Mouse (Mus musculus): Measurements from ENCODE around the gene Mapk11. TPM values are rescaled to one million over a fixed set of nuclear protein-coding genes. Genes with fewer than 3 reads are reported as not detected.
A peak's percentile ranks its signal among the peaks of the same experiment; 100 is the strongest.

The Mapk11 gene
- total and polyA plus RNA-seq, 2 experiments from 2014 or later: 1.0 to 2.6 TPM

DNA sequence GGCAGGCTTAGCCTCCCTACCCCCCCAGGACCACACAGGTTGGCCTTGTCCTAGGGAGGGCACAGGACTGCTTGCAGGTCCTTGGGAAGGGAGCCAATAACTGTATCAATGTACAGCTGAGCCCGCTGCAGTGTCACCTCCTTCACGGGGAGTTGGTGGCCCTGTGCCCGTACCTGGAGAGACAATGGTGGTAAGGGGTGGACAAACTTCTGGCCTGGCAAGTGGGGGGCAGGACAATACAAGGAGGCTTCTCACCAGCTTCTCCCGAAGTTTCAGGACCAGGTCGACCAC, 35.5 kb upstream of the Mapk11 start:
- TF ChIP-seq CTCF (IDR thresholded peaks at IDR 0.05; ENCODE audit: low read depth) (no peak), EP300 (IDR thresholded peaks at IDR 0.05; ENCODE audit: low read depth) (no peak)
- WGBS: 79% methylated on average over 5 of the region's 5 CpGs
- no peak overlapping the region for H3K4me3 ChIP-seq (ENCODE audit: low read depth, low read length)
- no peak for DNase-seq (ENCODE audit: low spot score)
- no peaks in the 10 kb centered on the region for H3K27me3 ChIP-seq (ENCODE audit: control insufficient read depth, insufficient read depth, low read length)
- ATAC-seq (ENCODE audit: insufficient read depth, low read depth): no peak
- no peak overlapping the region for H3K9ac ChIP-seq (replicated peaks; ENCODE audit: low read depth, low read length)
- no peak overlapping the region for H3K4me2 ChIP-seq (ENCODE audit: low read depth, low read length)
- no peaks in the 10 kb centered on the region for H3K9me3 ChIP-seq (replicated peaks; ENCODE audit: control insufficient read depth, low read length)
- peaks cover 17% of the 10 kb centered on the region; the same call in 1 of the 2 replicates for H3K36me3 ChIP-seq (replicated peaks; ENCODE audit: control insufficient read depth, insufficient read depth, low read length)
- no peak overlapping the region for H3K27ac ChIP-seq (ENCODE audit: low read depth)
- H3K4me1 ChIP-seq (ENCODE audit: control insufficient read depth, insufficient read depth): peaks cover 18% of the 10 kb centered on the region

DNA sequence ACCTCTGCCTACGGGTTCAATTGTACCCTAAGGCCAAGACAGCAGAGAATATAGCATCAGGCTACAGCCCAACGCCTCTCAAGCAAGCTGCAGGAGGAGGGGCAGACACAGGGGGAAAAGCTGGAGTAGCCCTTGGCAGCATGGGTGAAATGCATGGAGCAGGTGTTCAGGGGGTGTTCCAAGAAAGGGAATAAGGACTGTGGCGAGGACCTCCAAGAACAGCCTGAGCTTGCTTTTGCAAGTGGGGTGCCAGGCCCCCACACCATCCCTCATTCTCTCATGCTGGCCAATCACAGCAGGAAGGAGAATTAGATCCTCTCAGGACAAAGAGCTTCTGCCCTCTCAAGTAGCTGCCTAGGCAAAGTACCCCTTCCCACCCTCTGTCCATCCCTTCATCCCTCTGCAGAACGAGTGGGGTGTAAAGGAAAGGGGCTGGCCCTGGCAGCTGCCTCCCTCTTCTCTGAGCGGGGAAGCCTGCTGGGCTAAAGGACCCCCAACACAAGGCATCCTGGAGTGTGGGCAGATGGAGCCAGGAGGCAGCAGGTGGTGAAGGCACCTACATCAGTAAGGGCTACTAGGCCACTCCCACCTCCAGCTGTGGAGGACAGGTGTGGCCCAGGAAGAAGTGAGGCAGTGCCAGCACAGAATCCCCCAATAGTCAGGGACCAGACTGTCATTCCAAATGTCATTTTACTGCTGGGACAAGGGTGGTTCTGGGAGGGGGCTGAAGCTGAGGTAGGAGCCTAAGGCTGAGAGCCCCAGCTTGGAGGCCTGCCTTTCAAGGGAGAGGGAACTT, 34.9 kb upstream of the Mapk11 start:
- H3K4me3 ChIP-seq (ENCODE audit: low read depth, low read length): no peak overlapping the region
- WGBS: 71% methylated on average over 5 of the region's 5 CpGs
- H3K36me3 ChIP-seq (replicated peaks; ENCODE audit: control insufficient read depth, insufficient read depth, low read length): 0 out of 2 replicates have a peak, but pooled peaks cover 11% of the 10 kb centered on the region
- TF ChIP-seq CTCF (IDR thresholded peaks at IDR 0.05; ENCODE audit: low read depth) (no peak), EP300 (IDR thresholded peaks at IDR 0.05; ENCODE audit: low read depth) (no peak)
- peaks cover 19% of the 10 kb centered on the region for H3K4me1 ChIP-seq (ENCODE audit: control insufficient read depth, insufficient read depth)
- no peaks in the 10 kb centered on the region for H3K27me3 ChIP-seq (ENCODE audit: control insufficient read depth, insufficient read depth, low read length)
- no peak overlapping the region for H3K27ac ChIP-seq (ENCODE audit: low read depth)
- H3K4me2 ChIP-seq (ENCODE audit: low read depth, low read length): no peak overlapping the region
- H3K9ac ChIP-seq (replicated peaks; ENCODE audit: low read depth, low read length): no peak overlapping the region
- H3K9me3 ChIP-seq (replicated peaks; ENCODE audit: control insufficient read depth, low read length): no peaks in the 10 kb centered on the region
- no peak for ATAC-seq (ENCODE audit: insufficient read depth, low read depth)
- DNase-seq (ENCODE audit: low spot score): no peak

DNA sequence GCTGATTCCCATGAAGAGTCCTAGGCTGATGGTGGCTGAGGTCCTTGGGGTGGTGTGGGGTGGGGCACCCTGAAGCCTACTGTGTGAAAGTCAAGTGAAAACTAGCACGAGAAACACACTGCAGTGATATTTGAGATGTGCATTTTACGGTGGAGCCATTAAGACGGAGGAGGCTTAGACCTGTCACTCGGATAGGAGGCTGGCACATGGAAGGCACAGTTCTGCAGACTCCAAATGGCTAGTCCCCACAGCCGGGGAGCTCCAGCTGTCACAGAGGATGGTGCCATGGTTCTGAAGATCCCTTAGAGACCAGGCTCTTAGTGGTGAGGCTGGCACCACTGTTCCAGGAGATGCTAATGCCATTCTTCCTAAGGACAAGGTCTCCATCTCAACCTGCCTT, 33.4 kb upstream of the Mapk11 start:
- ATAC-seq (ENCODE audit: insufficient read depth, low read depth) (no peak), DNase-seq (ENCODE audit: low spot score) (no peak)
- Histone ChIP-seq H3K36me3 (replicated peaks; ENCODE audit: control insufficient read depth, insufficient read depth, low read length) (0 out of 2 replicates have a peak, but pooled peaks cover 9% of the 10 kb centered on the region), H3K4me3 (ENCODE audit: low read depth, low read length) (no peak overlapping the region), H3K9me3 (replicated peaks; ENCODE audit: control insufficient read depth, low read length) (no peaks in the 10 kb centered on the region), H3K4me2 (ENCODE audit: low read depth, low read length) (no peak overlapping the region), H3K4me1 (ENCODE audit: control insufficient read depth, insufficient read depth) (peaks cover 34% of the 10 kb centered on the region), H3K27me3 (ENCODE audit: control insufficient read depth, insufficient read depth, low read length) (no peaks in the 10 kb centered on the region), H3K9ac (replicated peaks; ENCODE audit: low read depth, low read length) (no peak overlapping the region), H3K27ac (ENCODE audit: low read depth) (peak overlapping the region; percentile 96)
- TF ChIP-seq EP300 (IDR thresholded peaks at IDR 0.05; ENCODE audit: low read depth) (no peak), CTCF (IDR thresholded peaks at IDR 0.05; ENCODE audit: low read depth) (no peak)
- 62% methylated on average over 5 of the region's 5 CpGs for WGBS

DNA sequence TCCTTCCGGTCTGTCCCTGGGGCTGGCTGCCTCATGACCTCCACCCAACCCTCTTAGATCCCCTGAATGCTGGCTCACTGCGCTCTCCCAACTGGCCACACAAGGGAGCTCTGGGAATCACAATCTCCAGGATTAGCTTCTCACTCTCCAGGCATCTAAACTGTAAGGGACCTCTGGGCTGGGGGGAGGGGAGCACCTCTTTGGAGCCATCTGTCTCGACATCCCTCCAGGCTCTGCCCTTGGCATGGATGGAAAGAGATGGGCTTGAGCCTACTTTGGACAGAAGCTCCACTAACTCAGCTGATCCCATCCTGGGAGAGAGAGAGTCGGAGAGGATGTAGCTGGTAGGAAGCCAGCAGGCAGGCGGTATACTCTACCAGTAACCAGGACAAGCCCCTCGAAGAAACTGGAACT, 32.9 kb upstream of the Mapk11 start:
- DNase-seq (ENCODE audit: low spot score): peak; percentile 89
- peak; percentile 16 for ATAC-seq (ENCODE audit: insufficient read depth, low read depth)
- Histone ChIP-seq H3K9me3 (replicated peaks; ENCODE audit: control insufficient read depth, low read length) (no peaks in the 10 kb centered on the region), H3K27me3 (ENCODE audit: control insufficient read depth, insufficient read depth, low read length) (no peaks in the 10 kb centered on the region), H3K9ac (replicated peaks; ENCODE audit: low read depth, low read length) (no peak overlapping the region), H3K4me1 (ENCODE audit: control insufficient read depth, insufficient read depth) (peaks cover 39% of the 10 kb centered on the region), H3K36me3 (replicated peaks; ENCODE audit: control insufficient read depth, insufficient read depth, low read length) (0 out of 2 replicates have a peak, but pooled peaks cover 9% of the 10 kb centered on the region), H3K4me2 (ENCODE audit: low read depth, low read length) (no peak overlapping the region), H3K27ac (ENCODE audit: low read depth) (peak overlapping the region; percentile 96), H3K4me3 (ENCODE audit: low read depth, low read length) (no peak overlapping the region)
- peak; percentile 58 for TF ChIP-seq CTCF (IDR thresholded peaks at IDR 0.05; ENCODE audit: low read depth)
- TF ChIP-seq EP300 (IDR thresholded peaks at IDR 0.05; ENCODE audit: low read depth): no peak
- WGBS: 24% methylated on average over 6 of the region's 6 CpGs

DNA sequence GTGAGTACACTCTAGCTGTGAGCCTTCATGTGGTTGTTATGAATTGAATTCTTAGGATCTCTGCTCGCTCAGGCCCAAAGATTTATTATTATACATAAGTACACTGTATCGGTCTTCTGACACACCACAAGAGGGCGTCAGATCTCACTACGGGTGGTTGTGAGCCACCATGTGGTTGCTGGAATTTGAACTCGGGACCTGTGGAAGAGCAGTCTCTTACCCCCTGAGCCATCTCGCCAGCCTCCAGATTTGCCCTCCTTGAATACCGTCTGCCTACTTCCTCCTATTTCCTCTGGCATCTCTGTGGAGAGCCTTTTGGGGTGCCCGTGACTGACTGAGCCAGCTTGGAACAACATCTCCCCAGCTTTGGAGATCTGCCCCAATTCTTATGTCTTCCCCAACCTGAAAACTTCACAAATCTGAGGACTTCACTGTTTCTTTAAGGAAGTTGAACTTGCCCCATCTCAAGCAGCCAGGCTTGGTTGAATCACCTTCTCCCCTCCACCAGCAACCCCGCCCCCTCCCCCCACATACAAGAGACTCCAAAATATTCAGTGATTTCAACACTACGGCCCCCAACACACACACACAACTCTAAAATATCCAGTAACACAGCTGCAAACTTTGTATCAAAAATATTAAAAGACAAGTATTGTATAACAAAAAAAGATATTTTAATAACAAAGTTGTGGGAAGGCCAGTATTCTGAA, 32.3 kb upstream of the Mapk11 start:
- Histone ChIP-seq H3K27ac (ENCODE audit: low read depth) (peak overlapping the region; percentile 96), H3K4me3 (ENCODE audit: low read depth, low read length) (no peak overlapping the region), H3K4me2 (ENCODE audit: low read depth, low read length) (peak overlapping the region; percentile 92), H3K4me1 (ENCODE audit: control insufficient read depth, insufficient read depth) (peaks cover 45% of the 10 kb centered on the region), H3K9ac (replicated peaks; ENCODE audit: low read depth, low read length) (no peak overlapping the region; the same call in 1 of the 2 replicates), H3K9me3 (replicated peaks; ENCODE audit: control insufficient read depth, low read length) (no peaks in the 10 kb centered on the region), H3K36me3 (replicated peaks; ENCODE audit: control insufficient read depth, insufficient read depth, low read length) (0 out of 2 replicates have a peak, but pooled peaks cover 3% of the 10 kb centered on the region), H3K27me3 (ENCODE audit: control insufficient read depth, insufficient read depth, low read length) (no peaks in the 10 kb centered on the region)
- WGBS: 54% methylated on average over 10 of the region's 10 CpGs
- no peak for TF ChIP-seq EP300 (IDR thresholded peaks at IDR 0.05; ENCODE audit: low read depth)
- TF ChIP-seq CTCF (IDR thresholded peaks at IDR 0.05; ENCODE audit: low read depth): peak; percentile 21; the same call in 1 of the 2 replicates
- ATAC-seq (ENCODE audit: insufficient read depth, low read depth) (no peak), DNase-seq (ENCODE audit: low spot score) (no peak)

Data from heart, postnatal 0 days (tissue).